Mouse (Mus musculus) stomach, embryonic 16.5 days (tissue): ENCODE measurements at regions not wholly inside any gene's neighbourhood (a gene's known extent, or its start where the extent isn't known, plus 50 kb on each side); places are given as distances from the start of the nearest gene placed in this dataset.

Experiments
- ATAC-seq: fragments of 200-750 bp; cut with Nextera tagmentation; 2 replicates; pipeline ENCODE4 v1.8.0; 2017; ENCODE audit warnings: moderate number of reproducible peaks, moderate TSS enrichment; ENCODE audit not compliant: insufficient read depth, low FRiP score
- H3K27ac ChIP-seq: fragments of 300-500 bp; sonication (generic); 2 replicates; pipeline ENCODE4 v1.5.1; 2014; ENCODE audit warnings: low read length
- H3K27me3 ChIP-seq: fragments of 300-500 bp; sonication (generic); 2 replicates; pipeline ENCODE4 v1.6.1; 2014; ENCODE audit warnings: low read length, control low read depth, mixed read lengths; ENCODE audit not compliant: control insufficient read depth, insufficient read depth
- H3K36me3 ChIP-seq: fragments of 300-500 bp; sonication (generic); 2 replicates; pipeline ENCODE4 v1.6.1; 2014; ENCODE audit warnings: low read length; ENCODE audit not compliant: control insufficient read depth, insufficient read depth
- H3K4me1 ChIP-seq: fragments of 300-500 bp; sonication (generic); 2 replicates; pipeline ENCODE4 v1.6.1; 2014; ENCODE audit warnings: low read length, control low read depth, mixed read lengths; ENCODE audit not compliant: control insufficient read depth, insufficient read depth
- H3K4me2 ChIP-seq: fragments of 300-500 bp; sonication (generic); 2 replicates; pipeline ENCODE4 v1.6.1; 2014; ENCODE audit warnings: low read depth, low read length, mixed read lengths
- H3K4me3 ChIP-seq: fragments of 300-500 bp; sonication (generic); replicated peaks from 2 replicates; pipeline ENCODE4 v1.5.1; 2014; ENCODE audit warnings: mild to moderate bottlenecking, low read length
- H3K9ac ChIP-seq: fragments of 300-500 bp; sonication (generic); 2 replicates; pipeline ENCODE4 v1.6.1; 2014; ENCODE audit warnings: low read length
- H3K9me3 ChIP-seq: fragments of 300-500 bp; sonication (generic); replicated peaks from 2 replicates; pipeline ENCODE4 v1.6.1; 2016; ENCODE audit warnings: low read length, control low read depth; ENCODE audit not compliant: control insufficient read depth
- WGBS: fragments of 180-500 bp; shearing (Covaris S2); extraction: QIAGEN DNeasy Blood & Tissue Kit; methylation state at CpG from one replicate; pipeline ENCODE4 v1.1.7; 2014; 5-methylcytosine and 5-hydroxymethylcytosine counted together

- no peak for ATAC-seq
- H3K9me3 ChIP-seq: no peaks in the 10 kb centered on the region
- no peak overlapping the region for H3K4me3 ChIP-seq
Observed at GRCm38 (mm10) chr10:23534636-23535035, 184.1 kb upstream of the Eya4 start.

DNA sequence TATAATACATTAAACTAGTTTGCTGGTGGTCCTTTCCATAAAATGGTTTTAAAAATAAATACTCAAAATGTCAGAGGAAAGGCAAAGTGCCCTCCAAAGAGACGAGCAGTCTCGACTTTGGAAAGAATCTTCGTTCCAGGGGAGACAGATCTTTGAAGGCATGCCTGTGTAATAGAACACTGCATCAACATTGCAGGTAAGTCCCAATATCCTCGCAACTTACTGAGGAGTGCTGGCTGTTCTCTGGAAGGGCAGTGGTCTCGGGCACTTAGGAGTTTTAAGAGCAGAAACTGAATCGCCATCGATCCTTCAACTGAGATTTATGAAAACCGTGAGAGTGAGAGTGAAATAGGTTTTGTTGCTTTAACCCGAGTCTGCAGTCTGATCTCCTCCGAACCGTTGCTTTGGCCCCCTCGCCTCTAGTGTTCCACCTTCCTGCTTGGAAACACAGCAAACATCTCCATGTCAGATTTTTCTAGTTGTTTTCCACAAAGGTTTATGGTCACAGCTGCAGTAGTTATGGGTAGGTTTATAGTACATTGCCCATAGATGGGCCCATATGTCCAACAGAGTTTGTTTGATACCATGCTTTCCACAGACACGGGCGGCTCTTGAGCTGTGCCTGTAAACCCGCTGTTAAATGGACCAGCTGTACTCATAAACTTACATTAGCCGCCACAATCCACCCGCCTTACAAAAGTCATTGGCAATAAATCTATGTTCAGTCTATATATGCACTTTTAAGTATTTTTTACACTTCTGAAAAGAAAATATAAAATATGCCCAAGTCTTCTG lies 181.6 kb upstream of the Eya4 start:
- H3K4me2 ChIP-seq: no peak overlapping the region
- WGBS: 71% methylated on average over 17 of the region's 17 CpGs
- H3K36me3 ChIP-seq: no peaks in the 10 kb centered on the region
- no peak overlapping the region for H3K4me3 ChIP-seq
- H3K27me3 ChIP-seq: no peaks in the 10 kb centered on the region
- no peak overlapping the region for H3K27ac ChIP-seq
- no peak for ATAC-seq
- no peaks in the 10 kb centered on the region for H3K4me1 ChIP-seq
- no peaks in the 10 kb centered on the region for H3K9me3 ChIP-seq
- no peak overlapping the region for H3K9ac ChIP-seq

More at GRCm38 (mm10) chr10:23534636-23535035, 184.1 kb upstream of the Eya4 start:
- H3K27ac ChIP-seq: no peak overlapping the region
- no peak overlapping the region for H3K9ac ChIP-seq
- no peak overlapping the region for H3K4me2 ChIP-seq
- no peaks in the 10 kb centered on the region for H3K4me1 ChIP-seq
- H3K36me3 ChIP-seq: no peaks in the 10 kb centered on the region
- no peaks in the 10 kb centered on the region for H3K27me3 ChIP-seq

- Histone ChIP-seq H3K4me2 (no peak overlapping the region), H3K9ac (no peak overlapping the region), H3K27ac (no peak overlapping the region), H3K36me3 (no peaks in the 10 kb centered on the region), H3K4me3 (no peak overlapping the region), H3K27me3 (no peaks in the 10 kb centered on the region), H3K9me3 (no peaks in the 10 kb centered on the region), H3K4me1 (no peaks in the 10 kb centered on the region)
- no peak for ATAC-seq
- 72% methylated on average over 3 of the region's 3 CpGs for WGBS
Observed at GRCm38 (mm10) chr10:23530715-23531114, 180.1 kb upstream of the Eya4 start.

- H3K27me3 ChIP-seq: no peaks in the 10 kb centered on the region
- H3K9ac ChIP-seq: no peak overlapping the region
- H3K4me2 ChIP-seq: no peak overlapping the region
- no peak overlapping the region for H3K4me3 ChIP-seq
- no peaks in the 10 kb centered on the region for H3K36me3 ChIP-seq
- no peak for ATAC-seq
- no peaks in the 10 kb centered on the region for H3K9me3 ChIP-seq
- no peaks in the 10 kb centered on the region for H3K4me1 ChIP-seq
- H3K27ac ChIP-seq: no peak overlapping the region
Observed at GRCm38 (mm10) chr10:23526796-23527195, 176.2 kb upstream of the Eya4 start.

- WGBS: 50% methylated on average over 1 of the region's 1 CpGs
- H3K36me3 ChIP-seq: no peaks in the 10 kb centered on the region
- H3K9me3 ChIP-seq: no peaks in the 10 kb centered on the region
- no peaks in the 10 kb centered on the region for H3K27me3 ChIP-seq
- ATAC-seq: no peak
- no peak overlapping the region for H3K4me2 ChIP-seq
- H3K9ac ChIP-seq: no peak overlapping the region
- H3K4me3 ChIP-seq: no peak overlapping the region
- H3K4me1 ChIP-seq: no peaks in the 10 kb centered on the region
- no peak overlapping the region for H3K27ac ChIP-seq
Observed at GRCm38 (mm10) chr10:23522664-23523063, 172.1 kb upstream of the Eya4 start.

- H3K4me1 ChIP-seq: no peaks in the 10 kb centered on the region
- WGBS: 68% methylated on average over 7 of the region's 7 CpGs
- no peak overlapping the region for H3K9ac ChIP-seq
- no peak overlapping the region for H3K4me2 ChIP-seq
- H3K27me3 ChIP-seq: no peaks in the 10 kb centered on the region
- H3K36me3 ChIP-seq: no peaks in the 10 kb centered on the region
- H3K27ac ChIP-seq: no peak overlapping the region
- H3K4me3 ChIP-seq: no peak overlapping the region
- ATAC-seq: no peak
- no peaks in the 10 kb centered on the region for H3K9me3 ChIP-seq
Observed at GRCm38 (mm10) chr10:23493647-23494046, 143.1 kb upstream of the Eya4 start.

- 65% methylated on average over 5 of the region's 5 CpGs for WGBS
- no peak overlapping the region for H3K27ac ChIP-seq
- H3K4me1 ChIP-seq: no peaks in the 10 kb centered on the region
- no peak overlapping the region for H3K4me2 ChIP-seq
- no peaks in the 10 kb centered on the region for H3K9me3 ChIP-seq
- no peaks in the 10 kb centered on the region for H3K36me3 ChIP-seq
- H3K27me3 ChIP-seq: no peaks in the 10 kb centered on the region
- no peak overlapping the region for H3K9ac ChIP-seq
- no peak for ATAC-seq
- no peak overlapping the region for H3K4me3 ChIP-seq
Observed at GRCm38 (mm10) chr10:23492971-23493370, 142.4 kb upstream of the Eya4 start.

DNA sequence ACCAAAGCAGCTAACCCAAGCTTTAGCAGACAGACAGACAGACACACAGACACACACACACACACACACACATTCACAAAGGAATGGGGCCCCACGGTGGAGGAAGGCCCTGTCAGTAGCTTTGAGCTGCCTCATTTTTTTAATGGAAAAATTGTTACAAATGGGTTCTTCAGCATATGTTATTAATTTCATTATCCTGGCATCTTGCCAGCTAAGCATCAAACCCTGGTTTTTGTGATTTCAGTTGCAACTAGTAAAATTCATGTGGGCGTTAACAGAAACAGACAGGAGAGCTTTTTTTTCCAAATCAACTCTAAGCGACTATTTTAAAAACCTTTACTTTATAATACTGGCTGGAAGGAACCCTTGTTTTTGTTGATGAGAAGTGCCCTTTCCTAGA lies 138.4 kb upstream of the Eya4 start:
- H3K9ac ChIP-seq: no peak overlapping the region
- no peak for ATAC-seq
- H3K36me3 ChIP-seq: no peaks in the 10 kb centered on the region
- no peaks in the 10 kb centered on the region for H3K27me3 ChIP-seq
- 47% methylated on average over 3 of the region's 3 CpGs for WGBS
- H3K4me1 ChIP-seq: no peaks in the 10 kb centered on the region
- H3K9me3 ChIP-seq: no peaks in the 10 kb centered on the region
- no peak overlapping the region for H3K27ac ChIP-seq
- H3K4me2 ChIP-seq: no peak overlapping the region
- H3K4me3 ChIP-seq: no peak overlapping the region

DNA sequence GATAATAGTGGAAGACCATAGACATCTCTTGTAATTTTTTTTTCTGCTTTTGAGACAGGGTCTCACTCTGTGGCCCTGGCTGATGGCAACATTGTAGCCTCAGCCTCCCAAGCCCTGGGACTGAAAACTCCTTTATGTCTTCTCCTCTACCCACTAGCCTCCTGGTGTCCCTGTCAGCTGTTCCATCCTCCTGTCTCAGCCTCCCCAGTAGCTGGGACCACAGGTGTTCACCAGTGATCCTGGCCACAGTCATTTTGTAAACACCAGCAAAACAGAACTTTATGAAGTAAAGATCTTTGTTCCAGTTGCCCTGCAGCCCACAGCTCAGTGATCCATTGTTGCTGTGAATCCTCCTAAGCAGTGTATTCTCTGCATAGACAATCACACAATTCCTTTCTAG lies 129.9 kb upstream of the Eya4 start:
- H3K27me3 ChIP-seq: no peaks in the 10 kb centered on the region
- H3K9ac ChIP-seq: no peak overlapping the region
- no peaks in the 10 kb centered on the region for H3K4me1 ChIP-seq
- H3K27ac ChIP-seq: no peak overlapping the region
- H3K9me3 ChIP-seq: no peaks in the 10 kb centered on the region
- H3K4me3 ChIP-seq: no peak overlapping the region
- ATAC-seq: no peak
- no peaks in the 10 kb centered on the region for H3K36me3 ChIP-seq
- no peak overlapping the region for H3K4me2 ChIP-seq
